Mouse (Mus musculus) heart, embryonic 16.5 days (tissue): ENCODE data around the gene Tbxas1. TPM values are rescaled to one million over a fixed set of nuclear protein-coding genes. Genes with fewer than 3 reads are reported as not detected.
A peak's percentile ranks its signal among the peaks of the same experiment; 100 is the strongest.

ENCODE experiments used
- ATAC-seq: fragments of 200-750 bp; cut with Nextera tagmentation; replicated peaks from 2 replicates; pipeline ENCODE4 v1.8.0; 2017; ENCODE audit warnings: moderate number of reproducible peaks; ENCODE audit not compliant: insufficient read depth, low FRiP score; ENCODE audit errors: extremely low read depth
- H3K27ac ChIP-seq: fragments of 300-500 bp; sonication (generic); 2 replicates; pipeline ENCODE4 v1.5.1; 2014; ENCODE audit warnings: mild to moderate bottlenecking, low read length, control low read depth, moderate library complexity
- H3K27me3 ChIP-seq: fragments of 300-500 bp; sonication (generic); 2 replicates; pipeline ENCODE4 v1.6.1; 2014; ENCODE audit warnings: low read length, mixed read lengths; ENCODE audit not compliant: control insufficient read depth, insufficient read depth
- H3K36me3 ChIP-seq: fragments of 300-500 bp; sonication (generic); 2 replicates; pipeline ENCODE4 v1.6.1; 2014; ENCODE audit not compliant: control insufficient read depth, insufficient read depth
- H3K4me1 ChIP-seq: fragments of 300-500 bp; sonication (generic); 2 replicates; pipeline ENCODE4 v1.6.1; 2014; ENCODE audit warnings: low read length, mixed read lengths; ENCODE audit not compliant: control insufficient read depth, insufficient read depth
- H3K4me2 ChIP-seq: fragments of 300-500 bp; sonication (generic); 2 replicates; pipeline ENCODE4 v1.6.1; 2014; ENCODE audit warnings: low read depth, mild to moderate bottlenecking, control low read depth, low read length
- H3K4me3 ChIP-seq: fragments of 300-500 bp; sonication (generic); 2 replicates; pipeline ENCODE4 v1.5.1; 2014; ENCODE audit warnings: mild to moderate bottlenecking, control low read depth, low read length
- H3K9ac ChIP-seq: fragments of 300-500 bp; sonication (generic); 2 replicates; pipeline ENCODE4 v1.6.1; 2014; ENCODE audit warnings: low read length, control low read depth
- H3K9me3 ChIP-seq: fragments of 300-500 bp; sonication (generic); replicated peaks from 2 replicates; pipeline ENCODE4 v1.6.1; 2016; ENCODE audit warnings: low read length; ENCODE audit not compliant: control insufficient read depth
- WGBS: fragments of 180-500 bp; shearing (Covaris S2); extraction: QIAGEN DNeasy Blood & Tissue Kit; methylation state at CpG from one replicate; pipeline ENCODE4 v1.1.7; 2014; 5-methylcytosine and 5-hydroxymethylcytosine counted together
- polyA plus RNA-seq: library from polyadenylated mRNA; unstranded; fragments of >200 nt; fragmentation: Nextera tagmentation; extraction: Ambion mirVana; gene quantifications from 2 replicates; pipeline ENCODE4 v1.2.1, GENCODE M21; 2015

The Tbxas1 gene
- polyA plus RNA-seq, 1 experiment from 2014 or later, result 1.9 TPM

- Histone ChIP-seq H3K4me1 (peaks cover 13% of the 10 kb centered on the region), H3K27me3 (no peaks in the 10 kb centered on the region), H3K9ac (no peak overlapping the region), H3K4me2 (peak overlapping the region; percentile 11; the same call in 1 of the 2 replicates), H3K27ac (peak overlapping the region; percentile 6), H3K4me3 (no peak overlapping the region), H3K36me3 (no peaks in the 10 kb centered on the region), H3K9me3 (no peaks in the 10 kb centered on the region)
- 51% methylated on average over 12 of the region's 12 CpGs for WGBS
- peak; percentile 84 for ATAC-seq
Observed at GRCm38 (mm10) chr6:38960791-38961426, 85.7 kb downstream of the Tbxas1 start.

GRCm38 (mm10) chr6:38961427-38962033 is 86.3 kb downstream of the Tbxas1 start:
- H3K27ac ChIP-seq, result peak overlapping the region; percentile 6
- WGBS, result 47% methylated on average over 8 of the region's 8 CpGs

GRCm38 (mm10) chr6:38966839-38967238 is 91.6 kb downstream of the Tbxas1 start:
- no peaks in the 10 kb centered on the region for H3K36me3 ChIP-seq
- no peak overlapping the region for H3K9ac ChIP-seq
- no peak overlapping the region for H3K4me2 ChIP-seq
- no peak for ATAC-seq
- no peak overlapping the region for H3K4me3 ChIP-seq
- H3K9me3 ChIP-seq, result no peaks in the 10 kb centered on the region
- no peak overlapping the region for H3K27ac ChIP-seq
- H3K4me1 ChIP-seq, result no peaks in the 10 kb centered on the region
- H3K27me3 ChIP-seq, result no peaks in the 10 kb centered on the region
- 87% methylated on average over 5 of the region's 5 CpGs for WGBS

More at GRCm38 (mm10) chr6:38961427-38962033, 86.3 kb downstream of the Tbxas1 start:
- H3K4me2 ChIP-seq, result peak overlapping the region; percentile 11; the same call in 1 of the 2 replicates
- H3K36me3 ChIP-seq, result no peaks in the 10 kb centered on the region
- no peaks in the 10 kb centered on the region for H3K9me3 ChIP-seq
- H3K4me3 ChIP-seq, result no peak overlapping the region
- 0 out of 2 replicates have a peak, but pooled peaks have one; percentile 12 for ATAC-seq
- no peaks in the 10 kb centered on the region for H3K27me3 ChIP-seq
- H3K9ac ChIP-seq, result no peak overlapping the region
- H3K4me1 ChIP-seq, result peaks cover 13% of the 10 kb centered on the region

GRCm38 (mm10) chr6:38967288-38967687 is 92.1 kb downstream of the Tbxas1 start:
- WGBS, result 59% methylated on average over 6 of the region's 6 CpGs
- ATAC-seq, result no peak

GRCm38 (mm10) chr6:38967988-38968387 is 92.8 kb downstream of the Tbxas1 start:
- Histone ChIP-seq H3K36me3 (no peaks in the 10 kb centered on the region), H3K9me3 (no peaks in the 10 kb centered on the region), H3K4me3 (no peak overlapping the region), H3K4me2 (no peak overlapping the region), H3K27ac (no peak overlapping the region), H3K4me1 (no peaks in the 10 kb centered on the region), H3K27me3 (no peaks in the 10 kb centered on the region), H3K9ac (no peak overlapping the region)
- 86% methylated on average over 5 of the region's 5 CpGs for WGBS
- no peak for ATAC-seq

More at GRCm38 (mm10) chr6:38967288-38967687, 92.1 kb downstream of the Tbxas1 start:
- Histone ChIP-seq H3K9me3 (no peaks in the 10 kb centered on the region), H3K27ac (no peak overlapping the region), H3K4me3 (no peak overlapping the region), H3K36me3 (no peaks in the 10 kb centered on the region), H3K4me1 (no peaks in the 10 kb centered on the region), H3K9ac (no peak overlapping the region), H3K27me3 (no peaks in the 10 kb centered on the region), H3K4me2 (no peak overlapping the region)

GRCm38 (mm10) chr6:38969944-38970740 is 94.9 kb downstream of the Tbxas1 start:
- Histone ChIP-seq H3K27ac (no peak overlapping the region), H3K9ac (no peak overlapping the region), H3K4me2 (no peak overlapping the region), H3K4me3 (no peak overlapping the region), H3K9me3 (no peaks in the 10 kb centered on the region), H3K27me3 (no peaks in the 10 kb centered on the region), H3K4me1 (no peaks in the 10 kb centered on the region), H3K36me3 (no peaks in the 10 kb centered on the region)
- WGBS, result 79% methylated on average over 6 of the region's 6 CpGs
- no peak for ATAC-seq

GRCm38 (mm10) chr6:38970759-38971158 is 95.6 kb downstream of the Tbxas1 start:
- Histone ChIP-seq H3K27ac (no peak overlapping the region), H3K36me3 (no peaks in the 10 kb centered on the region), H3K4me1 (no peaks in the 10 kb centered on the region), H3K27me3 (no peaks in the 10 kb centered on the region), H3K9ac (no peak overlapping the region), H3K9me3 (no peaks in the 10 kb centered on the region), H3K4me2 (no peak overlapping the region), H3K4me3 (no peak overlapping the region)
- WGBS, result 63% methylated on average over 6 of the region's 6 CpGs
- ATAC-seq, result no peak

GRCm38 (mm10) chr6:38972826-38973225 is 97.6 kb downstream of the Tbxas1 start:
- no peak overlapping the region for H3K27ac ChIP-seq
- no peaks in the 10 kb centered on the region for H3K36me3 ChIP-seq
- 48% methylated on average over 1 of the region's 1 CpGs for WGBS
- H3K4me1 ChIP-seq, result no peaks in the 10 kb centered on the region
- H3K4me2 ChIP-seq, result no peak overlapping the region
- no peaks in the 10 kb centered on the region for H3K9me3 ChIP-seq
- H3K9ac ChIP-seq, result no peak overlapping the region
- no peak overlapping the region for H3K4me3 ChIP-seq
- no peak for ATAC-seq
- H3K27me3 ChIP-seq, result no peaks in the 10 kb centered on the region
